Mouse (Mus musculus): ENCODE results near the gene Cysrt1.

DNA sequence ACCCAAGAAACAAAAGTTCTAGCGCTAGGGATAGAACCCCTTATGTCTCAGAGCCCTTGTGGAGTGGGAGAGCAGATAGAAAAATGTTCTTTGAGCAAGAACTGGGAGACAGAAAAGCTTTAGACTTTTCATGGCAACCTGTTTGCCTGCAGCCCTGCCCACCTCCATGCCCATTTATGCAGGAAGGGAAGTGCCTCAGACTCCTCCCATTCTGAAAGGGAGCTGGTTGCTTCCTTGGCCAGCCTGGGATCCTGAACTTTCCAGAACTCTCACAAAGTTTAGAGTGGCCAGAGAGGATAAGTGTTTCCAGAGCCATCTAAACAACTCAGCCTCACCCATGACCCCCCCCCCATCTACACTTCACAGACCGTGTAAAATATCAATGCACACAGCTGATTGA is 45.1 kb downstream of the Cysrt1 start:
- TF ChIP-seq CTCF (IDR thresholded peaks at IDR 0.05; ENCODE audit: control insufficient read depth, insufficient read depth, insufficient read length), result no peak
- TF ChIP-seq MYOG (IDR thresholded peaks at IDR 0.05; ENCODE audit: control insufficient read depth, extremely low read depth, insufficient read length), result no peak
- no peak for TF ChIP-seq CEBPB (IDR thresholded peaks at IDR 0.05; ENCODE audit: low read depth)
